Mouse (Mus musculus): ENCODE measurements around the gene A130010J15Rik. TPM values are rescaled to one million over a fixed set of nuclear protein-coding genes. Genes with fewer than 3 reads are reported as not detected.

The A130010J15Rik gene
- total and polyA plus RNA-seq, 3 experiments = 9.1 to 22.4 (median 18.6) TPM

- in situ Hi-C loops (cut with MboI; ENCODE audit: low pct_ligation_motif_present, low pct_unique_long_range_greater_than_20kb, low sequenced_read_pairs) = no loop called here
- H3K9me3 ChIP-seq (replicated peaks; ENCODE audit: low read length) = no peaks in the 10 kb centered on the region
- H3K4me3 ChIP-seq (replicated peaks in 1 of 3; ENCODE audit: low read depth in 2 of 3, low read length in 2 of 3, poor library complexity in 1 of 3) = no peak overlapping the region
- H3K27me3 ChIP-seq (replicated peaks) = no peaks in the 10 kb centered on the region
- H3K79me2 ChIP-seq (replicated peaks; ENCODE audit: control insufficient read depth, extremely low read depth, insufficient read depth, poor library complexity, severe bottlenecking) = peaks cover 32% of the 10 kb centered on the region
- peak overlapping the region; percentile 76 for H3K4me2 ChIP-seq (ENCODE audit: insufficient read depth, low read depth, poor library complexity, severe bottlenecking)
- TF ChIP-seq JUN (IDR thresholded peaks at IDR 0.05; ENCODE audit: insufficient read depth, low read depth, low read length) (peak; percentile 86), MAX (IDR thresholded peaks at IDR 0.05; ENCODE audit: low read length) (no peak), NRF1 (IDR thresholded peaks at IDR 0.05; ENCODE audit: low read depth, low read length) (0 out of 2 replicates have a peak, but pooled peaks have one; percentile 29), POLR2AphosphoS2 (IDR thresholded peaks at IDR 0.05; ENCODE audit: low read depth, low read length) (no peak), CHD1 (IDR thresholded peaks at IDR 0.05; ENCODE audit: low read depth, low read length) (no peak), SMC3 (IDR thresholded peaks at IDR 0.05; ENCODE audit: low read depth, low read length) (peak; percentile 35), CHD2 (IDR thresholded peaks at IDR 0.05; ENCODE audit: low read length) (no peak), SIN3A (IDR thresholded peaks at IDR 0.05; ENCODE audit: low read length) (peak; percentile 51; the same call in 1 of the 2 replicates), IRF4 (IDR thresholded peaks at IDR 0.05; ENCODE audit: low read depth, low read length) (peak; percentile 54), MXI1 (IDR thresholded peaks at IDR 0.05; ENCODE audit: low read depth, low read length) (peak; percentile 60; the same call in 1 of the 2 replicates), TCF12 (IDR thresholded peaks at IDR 0.05; ENCODE audit: low read depth, low read length) (0 out of 2 replicates have a peak, but pooled peaks have one; percentile 28), MEF2A (IDR thresholded peaks at IDR 0.05; ENCODE audit: borderline replicate concordance, low read depth, low read length) (peak; percentile 96), ELF1 (IDR thresholded peaks at IDR 0.05; ENCODE audit: low read depth, low read length) (peak; percentile 53), CTCF (conservative IDR thresholded peaks at IDR 0.05 in 1 of 2, IDR thresholded peaks at IDR 0.05 in 1 of 2; ENCODE audit: low read depth in 2 of 2, low read length in 2 of 2) (peak in 1 of 2 experiments; percentile 50; a peak in 2 of 4 replicates), RAD21 (IDR thresholded peaks at IDR 0.05; ENCODE audit: low read depth, low read length) (peak; percentile 54), MYC (IDR thresholded peaks at IDR 0.05; ENCODE audit: low read depth, low read length) (0 out of 2 replicates have a peak, but pooled peaks have one; percentile 29), ZKSCAN1 (IDR thresholded peaks at IDR 0.05; ENCODE audit: borderline replicate concordance, low read depth, low read length) (no peak), JUND (conservative IDR thresholded peaks at IDR 0.05; ENCODE audit: low read depth, low read length) (peak; percentile 78; the same call in 1 of the 2 replicates), HCFC1 (IDR thresholded peaks at IDR 0.05; ENCODE audit: low read depth, low read length) (0 out of 2 replicates have a peak, but pooled peaks have one; percentile 17)
- peaks cover 53 to 68% of the 10 kb centered on the region in 2 experiments for H3K36me3 ChIP-seq (replicated peaks in 1 of 2; ENCODE audit: control insufficient read depth in 1 of 2, insufficient read depth in 1 of 2, low read length in 1 of 2)
- peak overlapping the region; percentile 37; the same call in 1 of the 2 replicates for H3K9ac ChIP-seq (ENCODE audit: insufficient read depth, low read depth)
- dilution Hi-C loops (cut with MboI; ENCODE audit: extremely low pct_ligation_motif_present, extremely low pct_unique_long_range_greater_than_20kb, low sequenced_read_pairs) = no loop called here
- no peak overlapping the region for H3K27ac ChIP-seq (ENCODE audit: insufficient read depth, low read depth)
- peaks cover 21 to 70% of the 10 kb centered on the region in 2 experiments for H3K4me1 ChIP-seq (ENCODE audit: control insufficient read depth in 1 of 2, insufficient read depth in 2 of 2)
- DNase-seq (ENCODE audit: extremely low read depth) = peak; percentile 51
Observed at GRCm38 (mm10) chr1:193198312-193198711, 30.5 kb downstream of the A130010J15Rik start.

Data from CH12.LX (cell line).